Mouse (Mus musculus): ENCODE measurements around the gene Tmem121.

The Tmem121 gene
- long read RNA-seq, experiment 1, partial matches to known transcripts, result 0 of 2 reads
- long read RNA-seq, experiment 1, other reads (novel, unspliced or antisense), result 1 of 2 reads
- long read RNA-seq, experiment 2, partial matches to known transcripts, result 0 of 2 reads
- long read RNA-seq, experiment 2, other reads (novel, unspliced or antisense), result 0 of 2 reads

- intact Hi-C loops (cut with DNase I), result loop anchor here (5.0 kb wide), 1 partner anchor 38 kb away; the partner anchor contains the start of gene Crip1
Observed at GRCm38 (mm10) chr12:113185442-113186291, at the start of gene Tmem121. TSS of gene Tmem121 (plus strand) at chr12:113185930.

GRCm38 (mm10) chr12:113136492-113137020, 49.2 kb upstream of the Tmem121 start:
- intact Hi-C loops (cut with DNase I), result no loop called here

- intact Hi-C loops (cut with DNase I), result no loop called here
Observed at GRCm38 (mm10) chr12:113137260-113138213, 48.2 kb upstream of the Tmem121 start.

- intact Hi-C loops (cut with DNase I), result no loop called here
Observed at GRCm38 (mm10) chr12:113138291-113138690, 47.4 kb upstream of the Tmem121 start.

GRCm38 (mm10) chr12:113138901-113139864, 46.5 kb upstream of the Tmem121 start:
- intact Hi-C loops (cut with DNase I), result no loop called here

- intact Hi-C loops (cut with DNase I), result no loop called here
Observed at GRCm38 (mm10) chr12:113139908-113140615, 45.7 kb upstream of the Tmem121 start, which contains the start of gene Crip2. TSS of gene Crip2 (plus strand) at chr12:113140236.

- intact Hi-C loops (cut with DNase I), result no loop called here
Observed at GRCm38 (mm10) chr12:113140616-113141411, 44.9 kb upstream of the Tmem121 start.

GRCm38 (mm10) chr12:113141531-113141973, 44.2 kb upstream of the Tmem121 start:
- intact Hi-C loops (cut with DNase I), result no loop called here

GRCm38 (mm10) chr12:113142021-113142975, 43.4 kb upstream of the Tmem121 start:
- intact Hi-C loops (cut with DNase I), result no loop called here

- intact Hi-C loops (cut with DNase I), result no loop called here
Observed at GRCm38 (mm10) chr12:113143164-113143563, 42.6 kb upstream of the Tmem121 start.

- intact Hi-C loops (cut with DNase I), result no loop called here
Observed at GRCm38 (mm10) chr12:113144001-113144756, 41.6 kb upstream of the Tmem121 start.

- intact Hi-C loops (cut with DNase I), result loop anchor here (5.0 kb wide), 2 partner anchors 42 to 62 kb away; partner anchors contain the start of gene Tmem121
Observed at GRCm38 (mm10) chr12:113144886-113145285, 40.8 kb upstream of the Tmem121 start.

- intact Hi-C loops (cut with DNase I), result loop anchor here (5.0 kb wide), 2 partner anchors 42 to 62 kb away; partner anchors contain the start of gene Tmem121
Observed at GRCm38 (mm10) chr12:113145591-113145990, 40.1 kb upstream of the Tmem121 start.

GRCm38 (mm10) chr12:113146112-113147057, 39.3 kb upstream of the Tmem121 start, which contains the start of gene Crip1:
TSS of gene Crip1 (plus strand) at chr12:113146316.
- intact Hi-C loops (cut with DNase I), result loop anchor here (5.0 kb wide), 2 partner anchors 41 to 61 kb away; partner anchors contain the start of gene Tmem121

GRCm38 (mm10) chr12:113147481-113147880, 38.2 kb upstream of the Tmem121 start:
- intact Hi-C loops (cut with DNase I), result loop anchor here (5.0 kb wide), 2 partner anchors 40 to 60 kb away; partner anchors contain the start of gene Tmem121
